Mouse (Mus musculus) G1E (cell line): ENCODE measurements around the gene Gm36210. TPM values are rescaled to one million over a fixed set of nuclear protein-coding genes. Genes with fewer than 3 reads are reported as not detected.

Experiments used
- ATAC-seq: 2 replicates; pipeline ENCODE4 v1.8.0; 2016; ENCODE audit warnings: mild to moderate bottlenecking; ENCODE audit not compliant: insufficient number of reproducible peaks, poor library complexity, low FRiP score, severe bottlenecking; ENCODE audit errors: extremely low read depth
- DNase-seq: peaks from one replicate; pipeline ENCODE4 v3.0.0; 2012; ENCODE audit warnings: low spot score
- H3K27me3 ChIP-seq: 2 replicates; pipeline ENCODE4 v1.6.1; 2012; ENCODE audit warnings: mild to moderate bottlenecking, low read length, inconsistent platforms; ENCODE audit not compliant: insufficient read depth
- H3K36me3 ChIP-seq: replicated peaks from 2 replicates; pipeline ENCODE3; 2012; ENCODE audit warnings: mild to moderate bottlenecking, inconsistent platforms
- H3K4me1 ChIP-seq: 2 replicates; pipeline ENCODE4 v1.6.1; 2012; ENCODE audit warnings: low read depth, low read length, inconsistent platforms, mixed read lengths; ENCODE audit not compliant: insufficient read depth
- H3K4me3 ChIP-seq: 2 replicates; pipeline ENCODE4 v1.5.1; 2012; ENCODE audit warnings: low read depth, mild to moderate bottlenecking, inconsistent platforms, low read length, moderate library complexity, mixed read lengths
- H3K9me3 ChIP-seq: replicated peaks from 2 replicates; pipeline ENCODE4 v1.6.1; 2012; ENCODE audit warnings: inconsistent platforms
- CTCF ChIP-seq: IDR thresholded peaks from 2 replicates; pipeline ENCODE4 v1.5.1; 2012; ENCODE audit warnings: low read depth, low read length, inconsistent platforms, mixed read lengths
- GATA1 ChIP-seq: IDR thresholded peaks from 2 replicates; pipeline ENCODE4 v1.6.1; 2012; ENCODE audit warnings: borderline replicate concordance, low read length, inconsistent platforms, mixed read lengths
- GATA2 ChIP-seq: IDR thresholded peaks from 2 replicates; pipeline ENCODE4 v1.6.1; 2012; ENCODE audit warnings: low read depth, low read length, inconsistent platforms, borderline replicate concordance
- POLR2AphosphoS5 ChIP-seq: IDR thresholded peaks from 2 replicates; pipeline ENCODE4 v1.6.1; 2012; ENCODE audit warnings: low read depth, low read length, inconsistent platforms; ENCODE audit not compliant: insufficient replicate concordance
- TAL1 ChIP-seq: conservative IDR thresholded peaks from 2 replicates; pipeline ENCODE4 v1.6.1; 2012; ENCODE audit warnings: low read depth, low read length, inconsistent platforms, mixed read lengths
- polyA plus RNA-seq: library from polyadenylated mRNA; stranded (reverse); fragments of >175 nt; gene quantifications from 2 replicates; pipeline ENCODE4 v1.2.3, GENCODE M21; 2012
- total RNA-seq, 2 experiments: library from RNA; stranded (forward) in 1 of 2; stranded (reverse) in 1 of 2; fragments of 200-1000 nt in 1 of 2; fragments of >200 nt in 1 of 2; fragmentation: Nextera tagmentation in 1 of 2; gene quantifications; 2 replicates each; pipeline ENCODE4 v1.2.3; 2014 to 2017

The Gm36210 gene
- total RNA-seq (2014; fragmentation: Nextera tagmentation): not detected in 2 replicates
- total RNA-seq (2017): not detected in 2 replicates
- polyA plus RNA-seq: not detected in 2 replicates

- DNase-seq (no peak), ATAC-seq (no peak)
- Histone ChIP-seq H3K4me3 (no peak within 1 kb of the TSS), H3K9me3 (no peaks in the 10 kb centered on the region), H3K27me3 (peaks cover 35% of the 10 kb centered on the region), H3K4me1 (peaks cover 2% of the 10 kb centered on the region; the same call in 1 of the 2 replicates), H3K36me3 (no peaks in the 10 kb centered on the region)
- TF ChIP-seq GATA2: no peak
- TF ChIP-seq GATA1: no peak
- TF ChIP-seq TAL1: no peak
- no peak for TF ChIP-seq POLR2AphosphoS5
- TF ChIP-seq CTCF: no peak
These were observed at the start of gene Gm36210 for GRCm38 (mm10) chr7:4906466-4906950. Gene Gm36210 (minus strand): TSS chr7:4906516.

- Histone ChIP-seq H3K36me3 (no peaks in the 10 kb centered on the region), H3K4me3 (no peak overlapping the region), H3K27me3 (peaks cover 11% of the 10 kb centered on the region), H3K4me1 (no peaks in the 10 kb centered on the region), H3K9me3 (no peaks in the 10 kb centered on the region)
- DNase-seq (no peak), ATAC-seq (no peak)
- no peak for TF ChIP-seq GATA1
- no peak for TF ChIP-seq TAL1
- no peak for TF ChIP-seq GATA2
- no peak for TF ChIP-seq CTCF
These were observed 47.6 kb upstream of the Gm36210 start for GRCm38 (mm10) chr7:4953815-4954445.

- Histone ChIP-seq H3K36me3 (no peaks in the 10 kb centered on the region), H3K4me1 (no peaks in the 10 kb centered on the region), H3K27me3 (peaks cover 29% of the 10 kb centered on the region), H3K9me3 (no peaks in the 10 kb centered on the region), H3K4me3 (no peak overlapping the region)
- no peak for TF ChIP-seq GATA1
- ATAC-seq (no peak), DNase-seq (no peak)
These were observed 44.4 kb upstream of the Gm36210 start for GRCm38 (mm10) chr7:4950561-4951342.

- no peaks in the 10 kb centered on the region for H3K9me3 ChIP-seq
- no peaks in the 10 kb centered on the region for H3K36me3 ChIP-seq
- peaks cover 34% of the 10 kb centered on the region for H3K27me3 ChIP-seq
- ATAC-seq (no peak), DNase-seq (no peak)
- peaks cover 2% of the 10 kb centered on the region for H3K4me1 ChIP-seq
- TF ChIP-seq GATA2: no peak
- TF ChIP-seq POLR2AphosphoS5: no peak
- no peak for TF ChIP-seq GATA1
- TF ChIP-seq CTCF: no peak
- no peak for TF ChIP-seq TAL1
- H3K4me3 ChIP-seq: no peak overlapping the region
These were observed 42.1 kb upstream of the Gm36210 start for GRCm38 (mm10) chr7:4948386-4948785.

- DNase-seq (no peak), ATAC-seq (no peak)
- peaks cover 34% of the 10 kb centered on the region for H3K27me3 ChIP-seq
- peaks cover 5% of the 10 kb centered on the region for H3K4me1 ChIP-seq
- H3K36me3 ChIP-seq: no peaks in the 10 kb centered on the region
- TF ChIP-seq GATA2 (no peak), TAL1 (no peak)
- H3K9me3 ChIP-seq: no peaks in the 10 kb centered on the region
- no peak overlapping the region for H3K4me3 ChIP-seq
These were observed 41.5 kb upstream of the Gm36210 start for GRCm38 (mm10) chr7:4947855-4948254.

GRCm38 (mm10) chr7:4943223-4943815 is 37.0 kb upstream of the Gm36210 start:
- TF ChIP-seq CTCF (peak; percentile 50), POLR2AphosphoS5 (no peak)
- Histone ChIP-seq H3K36me3 (no peaks in the 10 kb centered on the region), H3K4me3 (no peak overlapping the region), H3K9me3 (no peaks in the 10 kb centered on the region), H3K4me1 (peaks cover 14% of the 10 kb centered on the region), H3K27me3 (peaks cover 24% of the 10 kb centered on the region)
- ATAC-seq (peak; percentile 90), DNase-seq (peak; percentile 85)
